ENCODE assay signal across 8 mouse cellular contexts in genomic region chr1:121400243-121400642, GRCm38 (mm10). TPM values are rescaled to one million over a fixed set of nuclear protein-coding genes. Genes with fewer than 3 reads are reported as not detected.
DNase-seq lines count a peak whose midpoint lies in the region; ATAC-seq and TF ChIP-seq lines count a peak whose summit lies in the region.

No protein-coding gene starts in this region.

- no peak overlapping the region for H3K4me2 ChIP-seq in liver, postnatal 0 days (ENCODE audit: low read depth, low read length)
- no peak overlapping the region for H3K4me2 ChIP-seq in liver, embryonic 11.5 days
- no peak overlapping the region for H3K4me2 ChIP-seq in lung, embryonic 14.5 days

- WGBS in liver, postnatal 0 days (ENCODE audit: insufficient replicate concordance) = 19% methylated on average over 4 of the region's 4 CpGs
- WGBS in liver, embryonic 11.5 days = 26% methylated on average over 4 of the region's 4 CpGs
- 15% methylated on average over 4 of the region's 4 CpGs for WGBS in lung, embryonic 14.5 days

- no peak overlapping the region for H3K4me3 ChIP-seq in liver, postnatal 0 days (ENCODE audit: low read depth, low read length)
- H3K4me3 ChIP-seq in liver, embryonic 11.5 days (ENCODE audit: low read depth, low read length) = no peak overlapping the region
- H3K4me3 ChIP-seq in lung, embryonic 14.5 days (ENCODE audit: low read depth, low read length) = no peak overlapping the region

- peak; percentile 78 for TF ChIP-seq CTCF in liver, postnatal 0 days (IDR thresholded peaks at IDR 0.05; ENCODE audit: low read depth)
- peak; percentile 72 for TF ChIP-seq CTCF in lung, embryonic 14.5 days (IDR thresholded peaks at IDR 0.05; ENCODE audit: low read depth)

- H3K4me1 ChIP-seq in liver, postnatal 0 days (ENCODE audit: insufficient read depth) = no peaks in the 10 kb centered on the region
- no peaks in the 10 kb centered on the region for H3K4me1 ChIP-seq in liver, embryonic 11.5 days (replicated peaks; ENCODE audit: control insufficient read depth, insufficient read depth, low read length)
- H3K4me1 ChIP-seq in lung, embryonic 14.5 days (ENCODE audit: insufficient read depth) = no peaks in the 10 kb centered on the region

- no peak for TF ChIP-seq EP300 in liver, postnatal 0 days (IDR thresholded peaks at IDR 0.05; ENCODE audit: low read depth)

- no peak for DNase-seq in frontal cortex, postnatal 10 days (ENCODE audit: low spot score in 2 of 2)
- DNase-seq in liver, postnatal 0 days = no peak
- no peak for DNase-seq in liver, embryonic 11.5 days (ENCODE audit: low spot score)
- DNase-seq in embryo, embryonic 11 days = peak; percentile 63
- peak; percentile 80 for DNase-seq in lung, embryonic 14.5 days
- DNase-seq in splenic B cell, adult 2 months (ENCODE audit: low read depth, low spot score) = peak; percentile 67
- DNase-seq in adrenal gland, adult 8-10 months = no peak

- H3K27me3 ChIP-seq in liver, postnatal 0 days (ENCODE audit: insufficient read depth, low read length) = no peaks in the 10 kb centered on the region
- H3K27me3 ChIP-seq in liver, embryonic 11.5 days (replicated peaks; ENCODE audit: control insufficient read depth, insufficient read depth, low read length) = no peaks in the 10 kb centered on the region
- no peaks in the 10 kb centered on the region for H3K27me3 ChIP-seq in lung, embryonic 14.5 days (ENCODE audit: insufficient read depth, low read length)
- H3K27me3 ChIP-seq in splenic B cell, adult 2 months (ENCODE audit: control insufficient read depth, insufficient read depth, low read length, poor library complexity, severe bottlenecking) = no peaks in the 10 kb centered on the region

- ATAC-seq in frontal cortex, adult (ENCODE audit: low TSS enrichment) = peak; percentile 87
- ATAC-seq in liver, postnatal 0 days = no peak
- ATAC-seq in liver, embryonic 11.5 days (replicated peaks; ENCODE audit: low FRiP score) = no peak
- no peak for ATAC-seq in lung, embryonic 14.5 days (ENCODE audit: insufficient read depth)

- no peaks in the 10 kb centered on the region for H3K9me3 ChIP-seq in liver, postnatal 0 days (ENCODE audit: low read length)
- H3K9me3 ChIP-seq in liver, embryonic 11.5 days (ENCODE audit: control insufficient read depth, low read length) = no peaks in the 10 kb centered on the region
- no peaks in the 10 kb centered on the region for H3K9me3 ChIP-seq in lung, embryonic 14.5 days (ENCODE audit: low read depth, low read length)

- no peak overlapping the region for H3K9ac ChIP-seq in liver, postnatal 0 days (replicated peaks)
- H3K9ac ChIP-seq in liver, embryonic 11.5 days (ENCODE audit: low read depth, low read length) = no peak overlapping the region
- H3K9ac ChIP-seq in lung, embryonic 14.5 days = no peak overlapping the region

- no peak overlapping the region for H3K27ac ChIP-seq in liver, postnatal 0 days (ENCODE audit: low read depth)
- no peak overlapping the region for H3K27ac ChIP-seq in liver, embryonic 11.5 days (ENCODE audit: low read depth, low read length)
- H3K27ac ChIP-seq in lung, embryonic 14.5 days (ENCODE audit: low read depth) = no peak overlapping the region

- no peaks in the 10 kb centered on the region for H3K36me3 ChIP-seq in liver, postnatal 0 days (replicated peaks; ENCODE audit: insufficient read depth, low read length)
- no peaks in the 10 kb centered on the region for H3K36me3 ChIP-seq in liver, embryonic 11.5 days (ENCODE audit: control insufficient read depth, insufficient read depth, low read length)
- H3K36me3 ChIP-seq in lung, embryonic 14.5 days (ENCODE audit: insufficient read depth) = no peaks in the 10 kb centered on the region
- no peaks in the 10 kb centered on the region for H3K36me3 ChIP-seq in splenic B cell, adult 2 months (ENCODE audit: control insufficient read depth, insufficient read depth, low read length, poor library complexity, severe bottlenecking)

RNA-seq across cellular contexts. Expression of gene Ccdc93, which starts 30.6 kb away (rescaled TPM):
- polyA plus RNA-seq in liver, postnatal 0 days (2015; fragmentation: Nextera tagmentation; extraction: Ambion mirVana) = 2.9 and 3.1 TPM in 2 replicates
- polyA plus RNA-seq in liver, embryonic 11.5 days (2014; fragmentation: Nextera tagmentation; extraction: Ambion mirVana) = 9.2 and 10.1 TPM in 2 replicates
- polyA plus RNA-seq in lung, embryonic 14.5 days (2014; fragmentation: Nextera tagmentation; extraction: Ambion mirVana) = 8.8 and 9.9 TPM in 2 replicates
- 10 to 100 TPM; 24.2 to 38.3 (median 30.3) TPM for total RNA-seq in adrenal gland, adult 8-10 months (2022)

Comparison
In these comparisons a context has a peak if more than half of its experiments do, and no peak if none do; other contexts are left out.
1. DNase-seq: peak in embryo, embryonic 11 days (single experiment), lung, embryonic 14.5 days (single experiment) and splenic B cell, adult 2 months (single experiment); none in frontal cortex, postnatal 10 days (0 of 2), liver, postnatal 0 days (single experiment), liver, embryonic 11.5 days (single experiment) and adrenal gland, adult 8-10 months (single experiment).